In the genomic region with DNA sequence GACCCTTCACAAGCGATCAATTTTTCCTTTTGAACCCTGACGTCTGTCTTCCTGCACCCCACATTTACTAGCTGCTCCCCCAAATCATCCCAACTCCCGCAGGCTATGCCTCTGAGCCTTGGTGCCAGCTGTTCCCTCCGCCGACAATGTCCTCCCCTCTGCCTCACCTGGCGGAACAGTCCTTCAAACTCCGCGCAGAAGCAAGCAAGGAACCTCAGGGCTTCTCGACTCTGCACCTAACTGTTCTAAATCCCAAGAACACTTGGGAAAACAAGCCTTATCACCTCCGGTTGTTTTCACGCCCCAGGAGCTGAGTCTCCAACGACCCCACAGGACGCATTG, we compare ENCODE assay signal across 8 mouse cellular contexts. TPM values are rescaled to one million over a fixed set of nuclear protein-coding genes. Genes with fewer than 3 reads are reported as not detected.
DNase-seq lines count a peak whose midpoint lies in the region; ATAC-seq and TF ChIP-seq lines count a peak whose summit lies in the region.

No protein-coding gene starts in this region.

- WGBS in cerebellum, adult 2 months, result under 1% methylated on average over 13 of the region's 13 CpGs
- WGBS in forebrain, embryonic 11.5 days, result 1% methylated on average over 13 of the region's 13 CpGs
- under 1% methylated on average over 13 of the region's 13 CpGs for WGBS in kidney, adult 2 months
- under 1% methylated on average over 13 of the region's 13 CpGs for WGBS in midbrain, embryonic 10.5 days

- DNase-seq in cerebellum, adult 2 months, result peak in 1 of 2 experiments; percentile 38
- no peak for DNase-seq in cerebellum, postnatal 4 days (ENCODE audit: low spot score in 2 of 2)
- no peak for DNase-seq in CH12.LX (ENCODE audit: extremely low read depth)
- peak; percentile 52 for DNase-seq in forebrain, embryonic 11.5 days (ENCODE audit: low spot score)
- DNase-seq in kidney, adult 2 months, result peak; percentile 35
- DNase-seq in midbrain, embryonic 10.5 days (ENCODE audit: low spot score), result no peak
- DNase-seq in thymus, postnatal 4 days, result peak; percentile 57
- no peak for DNase-seq in gastrocnemius, adult 8-10 months (ENCODE audit: low spot score in 2 of 2)

- H3K4me3 ChIP-seq in cerebellum, adult 2 months (replicated peaks; ENCODE audit: insufficient read depth, low read depth, low read length), result peak overlapping the region; percentile 95
- H3K4me3 ChIP-seq in CH12.LX (replicated peaks in 1 of 3; ENCODE audit: low read depth in 2 of 3, low read length in 2 of 3, poor library complexity in 1 of 3), result peak overlapping the region; percentile 88 to 99 (median 90)
- peak overlapping the region; percentile 96 for H3K4me3 ChIP-seq in forebrain, embryonic 11.5 days (ENCODE audit: low read depth, low read length)
- peak overlapping the region; percentile 95 for H3K4me3 ChIP-seq in kidney, adult 2 months (ENCODE audit: insufficient read depth, low read depth, low read length)
- peak overlapping the region; percentile 100 for H3K4me3 ChIP-seq in midbrain, embryonic 10.5 days

- no peak for TF ChIP-seq CTCF in cerebellum, adult 2 months (IDR thresholded peaks at IDR 0.05; ENCODE audit: borderline replicate concordance, insufficient read depth, low read depth, low read length)
- TF ChIP-seq CTCF in CH12.LX (conservative IDR thresholded peaks at IDR 0.05 in 1 of 2, IDR thresholded peaks at IDR 0.05 in 1 of 2; ENCODE audit: low read depth in 2 of 2, low read length in 2 of 2), result no peak
- TF ChIP-seq CTCF in kidney, adult 2 months (conservative IDR thresholded peaks at IDR 0.05; ENCODE audit: insufficient read depth, insufficient read length, low read depth, low read length), result no peak

- H3K9ac ChIP-seq in CH12.LX (ENCODE audit: insufficient read depth, low read depth), result peak overlapping the region; percentile 95
- H3K9ac ChIP-seq in forebrain, embryonic 11.5 days (ENCODE audit: low read length), result peak overlapping the region; percentile 100

- no peak for TF ChIP-seq EP300 in CH12.LX (IDR thresholded peaks at IDR 0.05; ENCODE audit: low read length)

- peaks cover 49% of the 10 kb centered on the region for H3K79me2 ChIP-seq in CH12.LX (replicated peaks; ENCODE audit: control insufficient read depth, extremely low read depth, insufficient read depth, poor library complexity, severe bottlenecking)

- no peak for TF ChIP-seq RAD21 in CH12.LX (IDR thresholded peaks at IDR 0.05; ENCODE audit: low read depth, low read length)

- H3K27me3 ChIP-seq in cerebellum, adult 2 months (ENCODE audit: control insufficient read depth, insufficient read depth, low read length), result no peaks in the 10 kb centered on the region
- no peaks in the 10 kb centered on the region for H3K27me3 ChIP-seq in CH12.LX (replicated peaks)
- H3K27me3 ChIP-seq in forebrain, embryonic 11.5 days (ENCODE audit: control insufficient read depth, insufficient read depth, low read length), result no peaks in the 10 kb centered on the region
- no peaks in the 10 kb centered on the region for H3K27me3 ChIP-seq in kidney, adult 2 months (replicated peaks; ENCODE audit: control insufficient read depth, insufficient read depth, low read length)
- H3K27me3 ChIP-seq in midbrain, embryonic 10.5 days (ENCODE audit: low read depth, poor library complexity, severe bottlenecking), result no peaks in the 10 kb centered on the region

- no peaks in the 10 kb centered on the region for H3K4me1 ChIP-seq in cerebellum, adult 2 months (ENCODE audit: control insufficient read depth, insufficient read depth, low read length)
- H3K4me1 ChIP-seq in CH12.LX (ENCODE audit: control insufficient read depth in 1 of 2, insufficient read depth in 2 of 2), result peaks cover 0 to 40% of the 10 kb centered on the region in 2 experiments; a peak in 3 of 4 replicates
- H3K4me1 ChIP-seq in forebrain, embryonic 11.5 days (replicated peaks; ENCODE audit: control insufficient read depth, insufficient read depth, low read length), result peaks cover 5% of the 10 kb centered on the region
- H3K4me1 ChIP-seq in kidney, adult 2 months (ENCODE audit: control insufficient read depth, insufficient read depth, low read length), result peaks cover 19% of the 10 kb centered on the region
- H3K4me1 ChIP-seq in midbrain, embryonic 10.5 days, result peaks cover 21% of the 10 kb centered on the region

- no peaks in the 10 kb centered on the region for H3K9me3 ChIP-seq in CH12.LX (replicated peaks; ENCODE audit: low read length)
- no peaks in the 10 kb centered on the region for H3K9me3 ChIP-seq in forebrain, embryonic 11.5 days (ENCODE audit: control insufficient read depth, low read length)
- H3K9me3 ChIP-seq in midbrain, embryonic 10.5 days (replicated peaks), result no peaks in the 10 kb centered on the region

- in situ Hi-C loops in CH12.LX (cut with MboI; ENCODE audit: low pct_ligation_motif_present, low pct_unique_long_range_greater_than_20kb, low sequenced_read_pairs), result no loop called here

- H3K36me3 ChIP-seq in CH12.LX (replicated peaks in 1 of 2; ENCODE audit: control insufficient read depth in 1 of 2, insufficient read depth in 1 of 2, low read length in 1 of 2), result peaks cover 0 to 9% of the 10 kb centered on the region in 2 experiments
- H3K36me3 ChIP-seq in forebrain, embryonic 11.5 days (ENCODE audit: control insufficient read depth, insufficient read depth, low read length), result no peaks in the 10 kb centered on the region
- H3K36me3 ChIP-seq in kidney, adult 2 months (ENCODE audit: control insufficient read depth, insufficient read depth, low read length), result no peaks in the 10 kb centered on the region
- H3K36me3 ChIP-seq in midbrain, embryonic 10.5 days, result peaks cover 14% of the 10 kb centered on the region; the same call in 1 of the 2 replicates

- peak overlapping the region; percentile 99; the same call in 1 of the 2 replicates for H3K4me2 ChIP-seq in CH12.LX (ENCODE audit: insufficient read depth, low read depth, poor library complexity, severe bottlenecking)
- peak overlapping the region; percentile 81 for H3K4me2 ChIP-seq in forebrain, embryonic 11.5 days (ENCODE audit: low read depth, low read length, severe bottlenecking)

- TF ChIP-seq POLR2A in cerebellum, adult 2 months (IDR thresholded peaks at IDR 0.05; ENCODE audit: borderline replicate concordance, insufficient read depth, low read length), result no peak
- no peak for TF ChIP-seq POLR2A in CH12.LX (IDR thresholded peaks at IDR 0.05; ENCODE audit: low read depth, low read length)
- no peak for TF ChIP-seq POLR2A in kidney, adult 2 months (IDR thresholded peaks at IDR 0.05; ENCODE audit: low read depth, low read length)

- dilution Hi-C loops in CH12.LX (cut with MboI; ENCODE audit: extremely low pct_ligation_motif_present, extremely low pct_unique_long_range_greater_than_20kb, low sequenced_read_pairs), result no loop called here

- ATAC-seq in forebrain, embryonic 11.5 days (replicated peaks; ENCODE audit: low FRiP score), result no peak

- H3K27ac ChIP-seq in cerebellum, adult 2 months (ENCODE audit: insufficient read depth, low read length), result peak overlapping the region; percentile 89
- no peak overlapping the region for H3K27ac ChIP-seq in CH12.LX (ENCODE audit: insufficient read depth, low read depth)
- peak overlapping the region; percentile 96 for H3K27ac ChIP-seq in forebrain, embryonic 11.5 days (ENCODE audit: low read depth, low read length)
- peak overlapping the region; percentile 99 for H3K27ac ChIP-seq in kidney, adult 2 months (ENCODE audit: insufficient read depth, low read depth, low read length)
- H3K27ac ChIP-seq in midbrain, embryonic 10.5 days (replicated peaks), result peak overlapping the region; percentile 100

TF ChIP-seq in CH12.LX, 34 proteins besides CTCF, POLR2A, EP300 and RAD21:
- TF ChIP-seq MAFK (IDR thresholded peaks at IDR 0.05; ENCODE audit: insufficient replicate concordance, low read length) (no peak), UBTF (IDR thresholded peaks at IDR 0.05; ENCODE audit: low read depth, low read length) (no peak), CHD2 (IDR thresholded peaks at IDR 0.05; ENCODE audit: low read length) (no peak), GABPA (IDR thresholded peaks at IDR 0.05; ENCODE audit: insufficient replicate concordance, low read depth, low read length) (no peak), MYC (IDR thresholded peaks at IDR 0.05; ENCODE audit: low read depth, low read length) (no peak), MAZ (IDR thresholded peaks at IDR 0.05; ENCODE audit: low read depth, low read length) (no peak), BHLHE40 (IDR thresholded peaks at IDR 0.05; ENCODE audit: low read depth, low read length) (no peak), IRF4 (IDR thresholded peaks at IDR 0.05; ENCODE audit: low read depth, low read length) (no peak), CHD1 (IDR thresholded peaks at IDR 0.05; ENCODE audit: low read depth, low read length) (no peak), POLR2AphosphoS2 (IDR thresholded peaks at IDR 0.05; ENCODE audit: low read depth, low read length) (no peak), TCF12 (IDR thresholded peaks at IDR 0.05; ENCODE audit: low read depth, low read length) (no peak), MXI1 (IDR thresholded peaks at IDR 0.05; ENCODE audit: low read depth, low read length) (no peak), ETS1 (conservative IDR thresholded peaks at IDR 0.05; ENCODE audit: low read depth, low read length) (no peak), RCOR1 (conservative IDR thresholded peaks at IDR 0.05; ENCODE audit: low read depth, low read length) (no peak), USF2 (conservative IDR thresholded peaks at IDR 0.05; ENCODE audit: low read depth, low read length) (no peak), ZMIZ1 (IDR thresholded peaks at IDR 0.05; ENCODE audit: low read depth, low read length) (no peak), ZC3H11A (IDR thresholded peaks at IDR 0.05; ENCODE audit: low read depth, low read length) (no peak), ZKSCAN1 (IDR thresholded peaks at IDR 0.05; ENCODE audit: borderline replicate concordance, low read depth, low read length) (no peak), PAX5 (IDR thresholded peaks at IDR 0.05; ENCODE audit: low read length) (no peak), MAX (IDR thresholded peaks at IDR 0.05; ENCODE audit: low read length) (no peak)

RNA-seq across cellular contexts. Expression of gene Raf1, which starts 1.3 kb away (rescaled TPM):
- 148 and 152 TPM in 2 replicates for polyA plus RNA-seq in cerebellum, adult 2 months (2012; rRNA removed)
- total RNA-seq in CH12.LX (2012; rRNA removed) (59.8 and 61.7 TPM in 2 replicates), CH12.LX (2014; rRNA removed) (76.8 and 79.2 TPM in 2 replicates)
- polyA plus RNA-seq in CH12.LX (2012; ENCODE audit: insufficient read length, low read depth), result 53.5 and 63.2 TPM in 2 replicates
- polyA plus RNA-seq in forebrain, embryonic 11.5 days (2014; fragmentation: Nextera tagmentation; extraction: Ambion mirVana), result 153 and 175 TPM in 2 replicates
- polyA plus RNA-seq in kidney, adult 2 months (2012; rRNA removed), result 103 and 106 TPM in 2 replicates
- polyA plus RNA-seq in midbrain, embryonic 10.5 days (2016; fragmentation: Nextera tagmentation; extraction: Ambion mirVana), result 114 and 123 TPM in 2 replicates
- total RNA-seq in gastrocnemius, adult 8-10 months (2022), result 100 to 1,000 TPM; 113 to 132 (median 118) TPM

Comparison
In these comparisons a context has a peak if more than half of its experiments do, and no peak if none do; other contexts are left out.
1. DNase-seq: peak in forebrain, embryonic 11.5 days (single experiment), kidney, adult 2 months (single experiment) and thymus, postnatal 4 days (single experiment); none in cerebellum, postnatal 4 days (0 of 2), CH12.LX (single experiment), midbrain, embryonic 10.5 days (single experiment) and gastrocnemius, adult 8-10 months (0 of 2).
2. Peak in every context shown above with its lines, with median percentiles within 50 percentile points of each other: H3K4me3 ChIP-seq.